Mouse (Mus musculus) limb, embryonic 11.5 days (tissue): ENCODE results near the gene Arid4a. TPM values are rescaled to one million over a fixed set of nuclear protein-coding genes. Genes with fewer than 3 reads are reported as not detected.
A peak's percentile ranks its signal among the peaks of the same experiment; 100 is the strongest.

ENCODE experiments used
- ATAC-seq: fragments of 200-750 bp; cut with Nextera tagmentation; 2 replicates; pipeline ENCODE4 v1.8.0; 2017; ENCODE audit warnings: low read depth; ENCODE audit not compliant: insufficient number of reproducible peaks, low FRiP score, low TSS enrichment
- DNase-seq: peaks from one replicate; pipeline ENCODE4 v3.0.0-alpha.2; 2015; ENCODE audit warnings: low spot score
- H3K27ac ChIP-seq: fragments of 300-500 bp; sonication (generic); replicated peaks from 2 replicates; pipeline ENCODE4 v1.5.1; 2014; ENCODE audit warnings: low read depth, mild to moderate bottlenecking, low read length
- H3K27me3 ChIP-seq: fragments of 300-500 bp; sonication (generic); 2 replicates; pipeline ENCODE4 v1.6.1; 2014; ENCODE audit warnings: mild to moderate bottlenecking, low read length, mixed read lengths; ENCODE audit not compliant: control insufficient read depth, insufficient read depth
- H3K36me3 ChIP-seq: fragments of 300-500 bp; sonication (generic); 2 replicates; pipeline ENCODE4 v1.6.1; 2014; ENCODE audit warnings: mild to moderate bottlenecking, low read length, moderate library complexity, mixed read lengths; ENCODE audit not compliant: control insufficient read depth, insufficient read depth
- H3K4me1 ChIP-seq: fragments of 300-500 bp; sonication (generic); 2 replicates; pipeline ENCODE4 v1.6.1; 2014; ENCODE audit warnings: low read length, mixed read lengths; ENCODE audit not compliant: control insufficient read depth, insufficient read depth
- H3K4me2 ChIP-seq: fragments of 300-500 bp; sonication (generic); 2 replicates; pipeline ENCODE4 v1.6.1; 2014; ENCODE audit warnings: low read depth, mild to moderate bottlenecking, moderate library complexity; ENCODE audit not compliant: severe bottlenecking
- H3K4me3 ChIP-seq: fragments of 300-500 bp; sonication (generic); 2 replicates; pipeline ENCODE4 v1.5.1; 2014; ENCODE audit warnings: low read depth, low read length
- H3K9ac ChIP-seq: fragments of 300-500 bp; sonication (generic); 2 replicates; pipeline ENCODE4 v1.6.1; 2014; ENCODE audit warnings: mild to moderate bottlenecking, low read length
- H3K9me3 ChIP-seq: fragments of 300-500 bp; sonication (generic); 2 replicates; pipeline ENCODE4 v1.6.1; 2016; ENCODE audit warnings: low read length; ENCODE audit not compliant: control insufficient read depth
- WGBS: fragments of 180-500 bp; shearing (Covaris S2); extraction: QIAGEN DNeasy Blood & Tissue Kit; methylation state at CpG from one replicate; pipeline ENCODE4 v1.1.7; 2014; 5-methylcytosine and 5-hydroxymethylcytosine counted together
- polyA plus RNA-seq: library from polyadenylated mRNA; unstranded; fragments of >200 nt; fragmentation: Nextera tagmentation; extraction: Ambion mirVana; gene quantifications from 2 replicates; pipeline ENCODE4 v1.2.1, GENCODE M21; 2014

Gene Arid4a
- 37.4 and 39.4 TPM in 2 replicates for polyA plus RNA-seq

- H3K4me1 ChIP-seq = peaks cover 4% of the 10 kb centered on the region; the same call in 1 of the 2 replicates
- peak within 1 kb of the TSS; percentile 72 for H3K4me2 ChIP-seq
- WGBS = under 1% methylated on average over 61 of the region's 61 CpGs
- DNase-seq = peak; percentile 95
- H3K4me3 ChIP-seq = peak within 1 kb of the TSS; percentile 98
- peak; percentile 99 for ATAC-seq
- no peaks in the 10 kb centered on the region for H3K9me3 ChIP-seq
- peak within 1 kb of the TSS; percentile 84 for H3K9ac ChIP-seq
- no peaks in the 10 kb centered on the region for H3K27me3 ChIP-seq
- peak within 1 kb of the TSS; percentile 96 for H3K27ac ChIP-seq
- H3K36me3 ChIP-seq = peaks cover 7% of the 10 kb centered on the region
These were observed at the start of gene Arid4a for GRCm38 (mm10) chr12:71015363-71016210. Arid4a (plus strand) TSS chr12:71015990.

GRCm38 (mm10) chr12:70967581-70967980, 48.2 kb upstream of the Arid4a start:
- Histone ChIP-seq H3K4me3 (peak overlapping the region; percentile 51), H3K36me3 (no peaks in the 10 kb centered on the region), H3K9me3 (no peaks in the 10 kb centered on the region), H3K4me1 (no peaks in the 10 kb centered on the region), H3K27ac (no peak overlapping the region; the same call in 1 of the 2 replicates), H3K27me3 (no peaks in the 10 kb centered on the region), H3K4me2 (peak overlapping the region; percentile 59), H3K9ac (peak overlapping the region; percentile 77; the same call in 1 of the 2 replicates)
- ATAC-seq (no peak), DNase-seq (no peak)
- WGBS = 46% methylated on average over 8 of the region's 8 CpGs

- Histone ChIP-seq H3K4me3 (peak overlapping the region; percentile 51), H3K4me2 (peak overlapping the region; percentile 59), H3K27ac (peak overlapping the region; percentile 78), H3K9me3 (no peaks in the 10 kb centered on the region), H3K9ac (peak overlapping the region; percentile 77), H3K27me3 (no peaks in the 10 kb centered on the region), H3K4me1 (no peaks in the 10 kb centered on the region), H3K36me3 (no peaks in the 10 kb centered on the region)
- ATAC-seq = peak; percentile 81
- peak; percentile 87 for DNase-seq
- WGBS = under 1% methylated on average over 35 of the region's 35 CpGs
These were observed 47.5 kb upstream of the Arid4a start for GRCm38 (mm10) chr12:70968141-70968790.

GRCm38 (mm10) chr12:70968791-70969307, 46.9 kb upstream of the Arid4a start:
- peak overlapping the region; percentile 59 for H3K4me2 ChIP-seq
- H3K27ac ChIP-seq = peak overlapping the region; percentile 78
- peak overlapping the region; percentile 77 for H3K9ac ChIP-seq
- whole genome bisulfite sequencing = 3% methylated on average over 15 of the region's 15 CpGs
- H3K4me3 ChIP-seq = peak overlapping the region; percentile 51
- peak; percentile 94 for DNase-seq
- peak; percentile 59; the same call in 1 of the 2 replicates for ATAC-seq
- H3K36me3 ChIP-seq = no peaks in the 10 kb centered on the region
- H3K4me1 ChIP-seq = no peaks in the 10 kb centered on the region
- H3K9me3 ChIP-seq = no peaks in the 10 kb centered on the region
- no peaks in the 10 kb centered on the region for H3K27me3 ChIP-seq

- Histone ChIP-seq H3K4me1 (no peaks in the 10 kb centered on the region), H3K4me3 (peak overlapping the region; percentile 28; the same call in 1 of the 2 replicates), H3K27me3 (no peaks in the 10 kb centered on the region), H3K9me3 (no peaks in the 10 kb centered on the region), H3K27ac (no peak overlapping the region), H3K4me2 (peak overlapping the region; percentile 39), H3K9ac (no peak overlapping the region), H3K36me3 (no peaks in the 10 kb centered on the region)
- 5% methylated on average over 17 of the region's 17 CpGs for WGBS
- peak; percentile 78 for DNase-seq
- no peak for ATAC-seq
These were observed 46.2 kb upstream of the Arid4a start for GRCm38 (mm10) chr12:70969485-70970184.

- ATAC-seq = no peak
- H3K27me3 ChIP-seq = no peaks in the 10 kb centered on the region
- H3K4me1 ChIP-seq = peaks cover 3% of the 10 kb centered on the region; the same call in 1 of the 2 replicates
- H3K9ac ChIP-seq = no peak overlapping the region
- H3K4me3 ChIP-seq = no peak overlapping the region
- WGBS = 82% methylated on average over 4 of the region's 4 CpGs
- DNase-seq = no peak
- no peak overlapping the region for H3K27ac ChIP-seq
- no peak overlapping the region for H3K4me2 ChIP-seq
- H3K9me3 ChIP-seq = no peaks in the 10 kb centered on the region
- H3K36me3 ChIP-seq = no peaks in the 10 kb centered on the region; the same call in 1 of the 2 replicates
These were observed 42.0 kb upstream of the Arid4a start for GRCm38 (mm10) chr12:70973831-70974230.

- peak within 1 kb of the TSS; percentile 93 for H3K9ac ChIP-seq
- H3K36me3 ChIP-seq = peaks cover 6% of the 10 kb centered on the region; the same call in 1 of the 2 replicates
These were observed 41.1 kb upstream of the Arid4a start, which contains the start of gene Psma3 for GRCm38 (mm10) chr12:70974441-70975266. Psma3 (plus strand) TSS chr12:70974621.

More at GRCm38 (mm10) chr12:70974441-70975266, 41.1 kb upstream of the Arid4a start, which contains the start of gene Psma3:
- DNase-seq (peak; percentile 91), ATAC-seq (peak; percentile 98)
- H3K4me2 ChIP-seq = peak within 1 kb of the TSS; percentile 66
- peak within 1 kb of the TSS; percentile 93 for H3K27ac ChIP-seq
- H3K27me3 ChIP-seq = no peaks in the 10 kb centered on the region
- no peaks in the 10 kb centered on the region for H3K9me3 ChIP-seq
- WGBS = under 1% methylated on average over 71 of the region's 71 CpGs
- peaks cover 3% of the 10 kb centered on the region; the same call in 1 of the 2 replicates for H3K4me1 ChIP-seq
- peak within 1 kb of the TSS; percentile 86 for H3K4me3 ChIP-seq
